Mouse (Mus musculus) megakaryocyte, adult 5-6 weeks (primary cell): ENCODE measurements at regions not wholly inside any gene's neighbourhood (a gene's known extent, or its start where the extent isn't known, plus 50 kb on each side); places are given as distances from the start of the nearest gene placed in this dataset.

Source experiments
- ATAC-seq: 2 replicates; pipeline ENCODE4 v1.8.0; 2016; ENCODE audit warnings: mild to moderate bottlenecking, inconsistent platforms; ENCODE audit not compliant: poor library complexity, severe bottlenecking

DNA sequence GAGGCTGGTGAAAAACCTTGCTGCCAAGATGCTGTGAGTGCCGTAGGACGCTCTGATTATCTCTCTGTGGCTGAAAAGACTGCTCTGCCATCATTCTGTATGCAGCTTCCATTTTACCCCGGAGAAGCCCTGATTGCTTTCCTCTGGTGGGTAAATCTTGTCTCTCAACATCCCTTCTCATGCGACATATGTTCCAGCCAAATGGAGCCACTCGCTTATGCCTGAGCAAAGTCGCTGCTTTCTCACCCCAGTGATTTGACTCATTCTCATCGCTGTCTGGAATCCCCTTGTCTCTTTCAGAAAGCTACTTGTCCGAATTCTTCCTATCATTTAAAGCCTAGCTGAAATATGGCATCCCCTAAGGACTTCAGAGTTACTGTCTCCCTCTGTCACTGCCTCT, 166.2 kb upstream of the Masp1 start:
- ATAC-seq: no peak

DNA sequence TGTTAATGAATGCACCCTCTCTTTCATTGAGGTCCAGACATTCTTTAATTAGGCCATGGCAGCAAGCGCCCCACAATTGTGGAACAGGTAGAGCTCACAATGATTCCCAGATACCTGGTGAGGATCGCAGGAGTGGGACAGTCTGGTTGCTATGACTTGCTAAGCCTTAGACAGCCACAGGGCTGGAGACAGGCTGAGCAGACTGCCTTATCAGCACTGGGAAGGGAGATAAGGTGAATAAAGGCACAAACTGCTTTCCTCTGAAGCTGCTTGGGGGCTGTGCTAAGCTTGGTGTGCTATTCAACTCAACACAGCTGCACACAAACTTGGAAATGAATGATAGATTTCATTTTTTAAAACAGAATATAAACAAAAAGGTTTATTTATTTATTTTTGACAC, 159.8 kb upstream of the Masp1 start:
- no peak for ATAC-seq

DNA sequence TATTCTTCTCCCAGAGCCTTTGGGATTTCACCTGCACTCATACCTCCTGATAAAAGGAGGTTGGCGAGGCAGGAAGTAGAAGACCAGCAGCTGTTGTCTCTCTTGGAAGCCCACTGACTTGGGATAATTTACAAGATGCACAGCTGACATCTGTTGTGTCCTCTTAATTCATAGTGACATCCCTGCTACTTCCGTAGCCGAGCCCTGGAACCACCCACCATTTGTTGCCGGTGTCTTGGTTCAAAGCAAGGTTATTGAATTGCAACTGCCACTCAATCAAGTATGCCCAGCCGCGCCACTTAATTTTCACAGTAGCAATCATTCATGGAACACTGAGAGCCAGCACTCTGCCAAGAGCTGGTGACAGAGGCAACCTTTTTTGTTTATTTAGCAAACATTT, 151.8 kb upstream of the Masp1 start:
- no peak for ATAC-seq

DNA sequence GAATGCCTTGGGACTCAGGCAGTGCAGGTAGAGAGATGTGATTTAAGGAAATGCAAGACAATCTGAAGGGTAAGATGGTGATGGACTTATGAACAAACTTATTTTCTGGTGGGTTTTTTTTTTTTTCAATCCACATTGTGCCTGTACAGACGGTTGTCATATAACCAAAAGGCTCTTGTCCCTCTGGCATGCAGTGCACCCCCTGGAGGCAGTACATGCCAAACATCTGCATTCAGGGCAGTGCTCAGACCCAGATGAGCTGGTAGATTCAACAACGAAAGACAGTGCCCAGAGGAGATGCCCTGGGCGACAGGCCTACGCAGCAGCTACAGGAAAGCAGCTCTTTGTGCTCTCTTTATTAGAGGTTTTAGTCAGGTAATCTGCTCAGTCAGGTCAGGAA, 149.5 kb upstream of the Masp1 start:
- ATAC-seq: no peak

DNA sequence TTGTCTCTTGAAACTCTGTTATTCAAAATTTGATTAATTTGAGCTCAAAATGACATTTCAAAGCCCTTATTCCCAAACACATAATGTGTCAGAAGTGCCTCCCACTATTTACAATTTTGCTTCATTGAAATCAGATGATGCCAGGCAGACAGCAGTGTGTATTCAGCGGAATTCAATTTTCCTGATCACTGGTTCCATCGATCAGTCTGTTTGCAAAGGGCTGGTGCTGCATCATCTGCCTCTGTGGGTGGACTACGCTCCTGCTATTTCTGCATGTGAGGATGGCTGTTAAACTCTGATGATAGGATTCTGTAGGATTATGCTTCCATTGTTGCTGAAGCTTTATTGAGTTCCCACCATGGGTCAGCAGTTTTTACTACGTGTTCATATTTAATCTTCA, 149.0 kb upstream of the Masp1 start:
- no peak for ATAC-seq
